In the genomic region with DNA sequence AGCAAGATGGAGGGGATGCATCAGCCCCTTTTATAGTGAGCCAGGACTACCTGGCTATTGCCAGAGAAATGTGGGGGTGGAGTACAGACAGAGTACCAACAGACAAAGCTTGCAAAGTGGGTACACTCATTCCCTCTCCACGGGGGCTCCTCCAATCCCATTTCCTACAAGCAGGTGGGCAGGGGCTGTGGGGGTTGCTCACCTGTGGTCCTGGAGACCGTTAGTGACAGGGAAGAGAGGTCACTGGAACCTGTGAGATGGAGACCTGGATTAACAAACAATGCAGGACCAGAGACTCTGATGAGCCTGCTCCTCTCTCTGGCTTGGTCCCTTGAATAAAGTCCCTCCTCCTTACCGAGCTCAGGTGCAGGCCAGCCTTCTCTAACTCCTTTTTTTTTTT, we compare ENCODE assay signal across 7 mouse cellular contexts. TPM values are rescaled to one million over a fixed set of nuclear protein-coding genes. Genes with fewer than 3 reads are reported as not detected.
DNase-seq lines count a peak whose midpoint lies in the region; ATAC-seq and TF ChIP-seq lines count a peak whose summit lies in the region.

No protein-coding gene starts in this region.

- ATAC-seq in lung, postnatal 0 days = no peak
- ATAC-seq in forebrain, embryonic 12.5 days (ENCODE audit: low FRiP score) = no peak
- no peak for ATAC-seq in intestine, postnatal 0 days
- no peak for ATAC-seq in neural tube, embryonic 15.5 days (ENCODE audit: low FRiP score)

- WGBS in lung, postnatal 0 days = 54% methylated on average over 3 of the region's 3 CpGs
- 44% methylated on average over 3 of the region's 3 CpGs for WGBS in lung, adult 2 months
- WGBS in forebrain, embryonic 12.5 days = 61% methylated on average over 3 of the region's 3 CpGs
- 66% methylated on average over 3 of the region's 3 CpGs for WGBS in intestine, postnatal 0 days
- 72% methylated on average over 3 of the region's 3 CpGs for WGBS in neural tube, embryonic 15.5 days

- no peak for DNase-seq in lung, postnatal 0 days (ENCODE audit: low spot score)
- DNase-seq in lung, adult 2 months = no peak
- no peak for DNase-seq in Muller cell, postnatal 12 days (ENCODE audit: inconsistent ontology term)
- no peak for DNase-seq in cerebellum, postnatal 10 days

- no peak for TF ChIP-seq POLR2A in lung, adult 2 months (IDR thresholded peaks at IDR 0.05; ENCODE audit: borderline replicate concordance, extremely low read depth, low read depth, low read length)

- TF ChIP-seq CTCF in lung, postnatal 0 days (IDR thresholded peaks at IDR 0.05) = no peak
- TF ChIP-seq CTCF in lung, adult 2 months (IDR thresholded peaks at IDR 0.05; ENCODE audit: insufficient read depth, low read length) = no peak
- TF ChIP-seq CTCF in intestine, postnatal 0 days (IDR thresholded peaks at IDR 0.05; ENCODE audit: low read depth) = no peak

- H3K4me1 ChIP-seq in lung, postnatal 0 days (ENCODE audit: insufficient read depth, low read depth, low read length) = no peaks in the 10 kb centered on the region; the same call in 1 of the 2 replicates
- H3K4me1 ChIP-seq in lung, adult 2 months (ENCODE audit: control insufficient read depth, insufficient read depth, low read length) = peaks cover 6% of the 10 kb centered on the region; the same call in 1 of the 2 replicates
- peaks cover 11% of the 10 kb centered on the region; the same call in 1 of the 2 replicates for H3K4me1 ChIP-seq in forebrain, embryonic 12.5 days
- peaks cover 5% of the 10 kb centered on the region; the same call in 1 of the 2 replicates for H3K4me1 ChIP-seq in intestine, postnatal 0 days (replicated peaks; ENCODE audit: control insufficient read depth, insufficient read depth, low read length)
- H3K4me1 ChIP-seq in neural tube, embryonic 15.5 days = peaks cover 12% of the 10 kb centered on the region

- TF ChIP-seq EP300 in lung, postnatal 0 days (IDR thresholded peaks at IDR 0.05) = no peak

- 0 out of 2 replicates have a peak overlapping the region, but pooled peaks have one; percentile 93 for H3K27ac ChIP-seq in lung, postnatal 0 days (ENCODE audit: low read length)
- no peak overlapping the region for H3K27ac ChIP-seq in forebrain, embryonic 12.5 days
- peak overlapping the region; percentile 96; the same call in 1 of the 2 replicates for H3K27ac ChIP-seq in intestine, postnatal 0 days (ENCODE audit: low read depth, low read length)
- H3K27ac ChIP-seq in neural tube, embryonic 15.5 days (replicated peaks) = no peak overlapping the region

- peaks cover 2% of the 10 kb centered on the region; the same call in 1 of the 2 replicates for H3K36me3 ChIP-seq in lung, postnatal 0 days (ENCODE audit: insufficient read depth, low read length)
- H3K36me3 ChIP-seq in forebrain, embryonic 12.5 days (replicated peaks) = peaks cover 10% of the 10 kb centered on the region
- peaks cover under 1% of the 10 kb centered on the region; the same call in 1 of the 2 replicates for H3K36me3 ChIP-seq in intestine, postnatal 0 days (ENCODE audit: control insufficient read depth, insufficient read depth)
- H3K36me3 ChIP-seq in neural tube, embryonic 15.5 days = peaks cover 10% of the 10 kb centered on the region

- H3K4me2 ChIP-seq in lung, postnatal 0 days (replicated peaks; ENCODE audit: low read depth, low read length) = peak overlapping the region; percentile 93
- H3K4me2 ChIP-seq in forebrain, embryonic 12.5 days = peak overlapping the region; percentile 95; the same call in 1 of the 2 replicates
- peak overlapping the region; percentile 99 for H3K4me2 ChIP-seq in intestine, postnatal 0 days (replicated peaks; ENCODE audit: low read depth)
- peak overlapping the region; percentile 76 for H3K4me2 ChIP-seq in neural tube, embryonic 15.5 days

- peak overlapping the region; percentile 58 for H3K4me3 ChIP-seq in lung, postnatal 0 days (ENCODE audit: low read depth, low read length)
- no peak overlapping the region for H3K4me3 ChIP-seq in lung, adult 2 months (replicated peaks; ENCODE audit: extremely low read depth, low read depth, low read length)
- no peak overlapping the region for H3K4me3 ChIP-seq in forebrain, embryonic 12.5 days (replicated peaks)
- H3K4me3 ChIP-seq in intestine, postnatal 0 days (ENCODE audit: low read depth, low read length) = peak overlapping the region; percentile 82
- peak overlapping the region; percentile 72 for H3K4me3 ChIP-seq in neural tube, embryonic 15.5 days (replicated peaks)

- no peaks in the 10 kb centered on the region for H3K27me3 ChIP-seq in lung, postnatal 0 days (replicated peaks; ENCODE audit: insufficient read depth, low read length)
- no peaks in the 10 kb centered on the region for H3K27me3 ChIP-seq in forebrain, embryonic 12.5 days
- H3K27me3 ChIP-seq in intestine, postnatal 0 days (replicated peaks; ENCODE audit: control insufficient read depth, insufficient read depth, low read length) = no peaks in the 10 kb centered on the region
- 0 out of 2 replicates have a peak, but pooled peaks cover 10% of the 10 kb centered on the region for H3K27me3 ChIP-seq in neural tube, embryonic 15.5 days (replicated peaks)

- no peaks in the 10 kb centered on the region for H3K9me3 ChIP-seq in lung, postnatal 0 days (ENCODE audit: low read length)
- H3K9me3 ChIP-seq in forebrain, embryonic 12.5 days = no peaks in the 10 kb centered on the region
- no peaks in the 10 kb centered on the region for H3K9me3 ChIP-seq in intestine, postnatal 0 days (ENCODE audit: control insufficient read depth)
- H3K9me3 ChIP-seq in neural tube, embryonic 15.5 days (replicated peaks) = no peaks in the 10 kb centered on the region

- H3K9ac ChIP-seq in lung, postnatal 0 days (replicated peaks; ENCODE audit: low read depth) = no peak overlapping the region
- H3K9ac ChIP-seq in forebrain, embryonic 12.5 days = no peak overlapping the region
- H3K9ac ChIP-seq in intestine, postnatal 0 days (ENCODE audit: low read depth, low read length) = no peak overlapping the region
- no peak overlapping the region for H3K9ac ChIP-seq in neural tube, embryonic 15.5 days (replicated peaks)

RNA-seq across cellular contexts. Expression of a gene that starts 1.5 kb away (rescaled TPM):
- 15.6 and 29.8 TPM in 2 replicates for polyA plus RNA-seq in lung, postnatal 0 days (2015; fragmentation: Nextera tagmentation; extraction: Ambion mirVana)
- 32.5 and 34.9 TPM in 2 replicates for polyA plus RNA-seq in lung, adult 2 months (2012; rRNA removed)
- 3.3 and 3.6 TPM in 2 replicates for polyA plus RNA-seq in forebrain, embryonic 12.5 days (2016; fragmentation: Nextera tagmentation; extraction: Ambion mirVana)
- polyA plus RNA-seq in intestine, postnatal 0 days (2015; fragmentation: Nextera tagmentation; extraction: Ambion mirVana) = 10.5 and 10.6 TPM in 2 replicates
- polyA plus RNA-seq in neural tube, embryonic 15.5 days (2015; fragmentation: Nextera tagmentation; extraction: Ambion mirVana) = 9.6 and 12.8 TPM in 2 replicates

RNA-seq across cellular contexts. Expression of a gene that starts 23.4 kb away (rescaled TPM):
- polyA plus RNA-seq in lung, postnatal 0 days (2015; fragmentation: Nextera tagmentation; extraction: Ambion mirVana) = 22.6 and 23.8 TPM in 2 replicates
- 96.1 and 134 TPM in 2 replicates for polyA plus RNA-seq in lung, adult 2 months (2012; rRNA removed)
- 66.3 and 67.6 TPM in 2 replicates for polyA plus RNA-seq in forebrain, embryonic 12.5 days (2016; fragmentation: Nextera tagmentation; extraction: Ambion mirVana)
- 14.8 and 16.9 TPM in 2 replicates for polyA plus RNA-seq in intestine, postnatal 0 days (2015; fragmentation: Nextera tagmentation; extraction: Ambion mirVana)
- 51.0 and 61.5 TPM in 2 replicates for polyA plus RNA-seq in neural tube, embryonic 15.5 days (2015; fragmentation: Nextera tagmentation; extraction: Ambion mirVana)

RNA-seq across cellular contexts. Expression of a gene that starts 37.1 kb away (rescaled TPM):
- 76.9 and 78.8 TPM in 2 replicates for polyA plus RNA-seq in lung, postnatal 0 days (2015; fragmentation: Nextera tagmentation; extraction: Ambion mirVana)
- polyA plus RNA-seq in lung, adult 2 months (2012; rRNA removed) = 96.8 and 143 TPM in 2 replicates
- polyA plus RNA-seq in forebrain, embryonic 12.5 days (2016; fragmentation: Nextera tagmentation; extraction: Ambion mirVana) = 85.6 and 87.6 TPM in 2 replicates
- polyA plus RNA-seq in intestine, postnatal 0 days (2015; fragmentation: Nextera tagmentation; extraction: Ambion mirVana) = 66.1 and 70.6 TPM in 2 replicates
- 128 and 140 TPM in 2 replicates for polyA plus RNA-seq in neural tube, embryonic 15.5 days (2015; fragmentation: Nextera tagmentation; extraction: Ambion mirVana)

RNA-seq across cellular contexts. Expression of a gene that starts 50.0 kb away (rescaled TPM):
- polyA plus RNA-seq in lung, postnatal 0 days (2015; fragmentation: Nextera tagmentation; extraction: Ambion mirVana) = 4.2 and 4.9 TPM in 2 replicates
- polyA plus RNA-seq in lung, adult 2 months (2012; rRNA removed) = 1.9 and 5.1 TPM in 2 replicates
- polyA plus RNA-seq in forebrain, embryonic 12.5 days (2016; fragmentation: Nextera tagmentation; extraction: Ambion mirVana) = not detected in 2 replicates
- 11,285 and 12,482 TPM in 2 replicates for polyA plus RNA-seq in intestine, postnatal 0 days (2015; fragmentation: Nextera tagmentation; extraction: Ambion mirVana)
- polyA plus RNA-seq in neural tube, embryonic 15.5 days (2015; fragmentation: Nextera tagmentation; extraction: Ambion mirVana) = 1.8 TPM in 2 replicates

RNA-seq across cellular contexts. Expression of a gene that starts 50.3 kb away (rescaled TPM):
- 161 and 163 TPM in 2 replicates for polyA plus RNA-seq in lung, postnatal 0 days (2015; fragmentation: Nextera tagmentation; extraction: Ambion mirVana)
- 99.2 and 132 TPM in 2 replicates for polyA plus RNA-seq in lung, adult 2 months (2012; rRNA removed)
- polyA plus RNA-seq in forebrain, embryonic 12.5 days (2016; fragmentation: Nextera tagmentation; extraction: Ambion mirVana) = 120 and 125 TPM in 2 replicates
- 99.5 and 102 TPM in 2 replicates for polyA plus RNA-seq in intestine, postnatal 0 days (2015; fragmentation: Nextera tagmentation; extraction: Ambion mirVana)
- polyA plus RNA-seq in neural tube, embryonic 15.5 days (2015; fragmentation: Nextera tagmentation; extraction: Ambion mirVana) = 145 and 154 TPM in 2 replicates

Comparison
In these comparisons a context has a peak if more than half of its experiments do, and no peak if none do; other contexts are left out.
1. H3K4me3 ChIP-seq: peak in lung, postnatal 0 days (single experiment), intestine, postnatal 0 days (single experiment) and neural tube, embryonic 15.5 days (single experiment); none in lung, adult 2 months (single experiment) and forebrain, embryonic 12.5 days (single experiment).
2. H3K27ac ChIP-seq: peak in lung, postnatal 0 days (single experiment) and intestine, postnatal 0 days (single experiment); none in forebrain, embryonic 12.5 days (single experiment) and neural tube, embryonic 15.5 days (single experiment).
3. Peak in every context shown above with its lines, with median percentiles within 50 percentile points of each other: H3K4me2 ChIP-seq.